9 mouse cellular contexts compared by ENCODE assay signal in genomic region chrX:163761435-163761828, GRCm38 (mm10). TPM values are rescaled to one million over a fixed set of nuclear protein-coding genes. Genes with fewer than 3 reads are reported as not detected.
DNase-seq lines count a peak whose midpoint lies in the region; ATAC-seq and TF ChIP-seq lines count a peak whose summit lies in the region.
"Had no signal": no experiment of that assay in that cellular context is flagged by ENCODE, and none has a peak within 500 bp of the region (broad histone marks: within the 10 kb centered on the region; RNA-seq: fewer than 3 reads in every experiment).

No protein-coding gene starts in this region.

- H3K4me1 ChIP-seq in forebrain, embryonic 10.5 days = peaks cover 9% of the 10 kb centered on the region
- no peaks in the 10 kb centered on the region for H3K4me1 ChIP-seq in limb, embryonic 10.5 days
- no peaks in the 10 kb centered on the region for H3K4me1 ChIP-seq in neural tube, embryonic 14.5 days (ENCODE audit: control insufficient read depth, insufficient read depth, low read length)

- H3K27ac ChIP-seq in layer of hippocampus, adult 2 months = no peak overlapping the region
- no peak overlapping the region for H3K27ac ChIP-seq in forebrain, embryonic 10.5 days
- no peak overlapping the region for H3K27ac ChIP-seq in limb, embryonic 10.5 days
- H3K27ac ChIP-seq in neural tube, embryonic 14.5 days (ENCODE audit: low read depth, low read length) = no peak overlapping the region

- WGBS in forebrain, embryonic 10.5 days = 31% methylated on average over 10 of the region's 10 CpGs
- 26% methylated on average over 10 of the region's 10 CpGs for WGBS in limb, embryonic 10.5 days
- 29% methylated on average over 10 of the region's 10 CpGs for WGBS in neural tube, embryonic 14.5 days

- no peaks in the 10 kb centered on the region for H3K9me3 ChIP-seq in forebrain, embryonic 10.5 days
- no peaks in the 10 kb centered on the region for H3K9me3 ChIP-seq in limb, embryonic 10.5 days (replicated peaks)
- H3K9me3 ChIP-seq in neural tube, embryonic 14.5 days (ENCODE audit: control insufficient read depth, low read length) = no peaks in the 10 kb centered on the region

- DNase-seq in layer of hippocampus, adult 2 months (ENCODE audit: low spot score in 2 of 2) = no peak
- no peak for DNase-seq in layer of hippocampus, adult 11-12 months (ENCODE audit: low spot score)
- DNase-seq in forebrain, embryonic 10.5 days (ENCODE audit: extremely low spot score, low spot score) = no peak
- DNase-seq in limb, embryonic 10.5 days (ENCODE audit: low spot score) = no peak
- no peak for DNase-seq in layer of hippocampus, postnatal 25 days (ENCODE audit: extremely low spot score in 1 of 2, low spot score in 1 of 2)
- DNase-seq in left cerebral cortex, postnatal 14 days (ENCODE audit: low spot score in 2 of 2) = no peak
- DNase-seq in kidney, postnatal 36 days = no peak

- ATAC-seq in neural tube, embryonic 14.5 days (ENCODE audit: low read depth) = peak; percentile 58; the same call in 1 of the 2 replicates

- TF ChIP-seq CTCF in layer of hippocampus, adult 2 months (conservative IDR thresholded peaks at IDR 0.05) = no peak

- H3K4me2 ChIP-seq in neural tube, embryonic 14.5 days (ENCODE audit: low read depth, low read length) = peak overlapping the region; percentile 49

- peak overlapping the region; percentile 55 for H3K4me3 ChIP-seq in layer of hippocampus, adult 2 months
- H3K4me3 ChIP-seq in forebrain, embryonic 10.5 days = peak overlapping the region; percentile 52
- peak overlapping the region; percentile 52 for H3K4me3 ChIP-seq in limb, embryonic 10.5 days
- H3K4me3 ChIP-seq in neural tube, embryonic 14.5 days (ENCODE audit: low read depth, low read length) = peak overlapping the region; percentile 32

- H3K27me3 ChIP-seq in forebrain, embryonic 10.5 days (ENCODE audit: poor library complexity, severe bottlenecking) = peaks cover 98% of the 10 kb centered on the region
- peaks cover 93% of the 10 kb centered on the region for H3K27me3 ChIP-seq in limb, embryonic 10.5 days (ENCODE audit: low read depth, poor library complexity, severe bottlenecking)
- H3K27me3 ChIP-seq in neural tube, embryonic 14.5 days (ENCODE audit: control insufficient read depth, insufficient read depth, low read length) = no peaks in the 10 kb centered on the region

- H3K9ac ChIP-seq in neural tube, embryonic 14.5 days (replicated peaks; ENCODE audit: low read depth, low read length) = no peak overlapping the region

- intact Hi-C loops in left cerebral cortex, postnatal 14 days (cut with DNase I) = no loop called here

- no peaks in the 10 kb centered on the region for H3K36me3 ChIP-seq in forebrain, embryonic 10.5 days (replicated peaks)
- H3K36me3 ChIP-seq in limb, embryonic 10.5 days = no peaks in the 10 kb centered on the region
- no peaks in the 10 kb centered on the region for H3K36me3 ChIP-seq in neural tube, embryonic 14.5 days (ENCODE audit: control insufficient read depth, insufficient read depth, low read length)

RNA-seq across cellular contexts. Expression of gene Rnf138rt1, which starts 0.3 kb away (rescaled TPM):
- total RNA-seq in layer of hippocampus, adult 2 months (2021) = 1 to 10 TPM in 1 of 2 experiments, under 1 TPM in 1; 0.82 to 1.0 TPM
- 0.43 and 0.81 TPM in 2 replicates for polyA plus RNA-seq in forebrain, embryonic 10.5 days (2016; fragmentation: Nextera tagmentation; extraction: Ambion mirVana)
- polyA plus RNA-seq in limb, embryonic 10.5 days (2016; fragmentation: Nextera tagmentation; extraction: Ambion mirVana) = not detected in 2 replicates
- polyA plus RNA-seq in neural tube, embryonic 14.5 days (2014; fragmentation: Nextera tagmentation; extraction: Ambion mirVana) = 3.6 and 6.2 TPM in 2 replicates
- 1 to 10 TPM in 1 of 2 experiments, under 1 TPM in 1; 0.91 to 1.0 TPM for total RNA-seq in layer of hippocampus, postnatal 25 days (2021)
- under 1 TPM; 0.31 to 0.57 TPM for total RNA-seq in left cerebral cortex, postnatal 14 days (2021)
- total RNA-seq: hematopoietic stem cell, adult 5-6 weeks had no signal
